Mouse (Mus musculus) cerebellum, adult 2 months (tissue): Measurements from ENCODE around the gene Fam166b. TPM values are rescaled to one million over a fixed set of nuclear protein-coding genes. Genes with fewer than 3 reads are reported as not detected.

ENCODE experiments used
- DNase-seq, 2 experiments: peaks; one replicate each; pipeline ENCODE4 v3.0.0; 2021
- H3K27ac ChIP-seq: fragments of 200-500 bp; 2 replicates; pipeline ENCODE4 v1.5.1; 2012; ENCODE audit warnings: low read length, control low read depth, inconsistent platforms; ENCODE audit not compliant: insufficient read depth
- H3K27me3 ChIP-seq: fragments of 200-500 bp; 2 replicates; pipeline ENCODE4 v1.6.1; 2012; ENCODE audit warnings: inconsistent platforms, mild to moderate bottlenecking, low read length, moderate library complexity; ENCODE audit not compliant: control insufficient read depth, insufficient read depth
- H3K4me1 ChIP-seq: fragments of 200-500 bp; 2 replicates; pipeline ENCODE4 v1.6.1; 2011; ENCODE audit warnings: low read length; ENCODE audit not compliant: control insufficient read depth, insufficient read depth
- H3K4me3 ChIP-seq: fragments of 200-500 bp; replicated peaks from 2 replicates; pipeline ENCODE3; 2011; ENCODE audit warnings: mild to moderate bottlenecking, low read depth, low read length, control low read depth; ENCODE audit not compliant: insufficient read depth
- CTCF ChIP-seq: fragments of 200-500 bp; IDR thresholded peaks from 2 replicates; pipeline ENCODE4 v1.5.1; 2011; ENCODE audit warnings: low read depth, mild to moderate bottlenecking, control low read depth, low read length, moderate library complexity, borderline replicate concordance; ENCODE audit not compliant: insufficient read depth
- POLR2A ChIP-seq: fragments of 200-500 bp; IDR thresholded peaks from 2 replicates; pipeline ENCODE4 v1.6.1; 2011; ENCODE audit warnings: low read length, control low read depth, borderline replicate concordance; ENCODE audit not compliant: insufficient read depth
- WGBS: fragments of 180-500 bp; shearing (Covaris S2); methylation state at CpG from one replicate; pipeline ENCODE4 v1.1.7; 2018; 5-methylcytosine and 5-hydroxymethylcytosine counted together
- polyA plus RNA-seq: library from polyadenylated mRNA; depleted of rRNA; stranded (reverse); fragments of >200 nt; gene quantifications from 2 replicates; pipeline ENCODE4 v1.2.3, GENCODE M21; 2012

Fam166b gene
- polyA plus RNA-seq, 1 experiment, result 0.87 TPM

DNA sequence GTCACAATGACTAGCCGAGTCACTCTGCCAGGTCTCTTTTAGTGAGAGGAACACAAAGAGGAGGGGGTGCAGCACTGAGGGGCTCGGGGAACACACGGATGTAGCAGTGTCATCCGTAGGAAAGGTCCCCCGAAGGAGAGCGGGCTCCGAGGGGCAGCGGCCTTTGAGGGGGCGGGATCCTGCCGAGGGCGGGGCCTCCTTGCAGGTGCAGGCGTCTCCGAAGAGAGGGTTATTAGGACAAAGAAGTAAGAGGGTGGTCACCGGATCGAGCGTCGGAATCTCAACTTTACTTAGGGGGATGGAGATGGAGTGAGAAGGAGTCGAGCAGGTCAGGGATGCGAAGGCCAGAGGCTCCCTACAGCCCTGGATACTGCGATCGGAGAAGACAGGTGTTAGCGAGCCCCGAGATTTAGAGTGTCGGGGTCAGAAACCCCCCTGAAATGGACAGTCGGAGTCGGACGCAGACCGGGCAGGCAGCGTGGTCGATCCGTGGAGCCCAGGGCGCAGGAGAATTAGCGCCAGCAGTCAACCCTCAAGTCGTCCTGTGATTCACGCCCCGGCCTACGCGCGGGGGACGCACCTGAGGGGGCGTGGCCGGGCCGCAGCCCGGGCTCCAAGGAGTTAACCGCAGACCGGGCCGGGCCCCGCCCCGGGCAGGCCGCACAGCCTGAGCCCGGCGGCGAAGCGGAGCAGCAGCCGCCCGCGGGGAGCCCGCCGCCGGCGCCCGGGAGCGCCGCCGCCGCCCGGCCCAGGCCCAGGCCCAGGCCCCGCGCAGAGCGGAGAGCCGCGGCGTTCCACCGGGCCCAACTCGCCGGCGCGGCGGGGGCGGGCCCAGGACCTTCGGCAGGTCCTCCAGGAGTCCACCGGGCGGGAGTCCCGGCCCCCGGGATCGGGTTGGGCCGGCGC, 13.8 kb upstream of the Fam166b start:
- Histone ChIP-seq H3K27me3 (no peaks in the 10 kb centered on the region), H3K4me1 (peaks cover 4% of the 10 kb centered on the region; the same call in 1 of the 2 replicates), H3K4me3 (peak overlapping the region; percentile 86), H3K27ac (peak overlapping the region; percentile 85)
- WGBS, result under 1% methylated on average over 88 of the region's 88 CpGs
- DNase-seq, result peak; percentile 77 to 81
- TF ChIP-seq POLR2A, result no peak
- TF ChIP-seq CTCF, result no peak

GRCm38 (mm10) chr4:43442044-43442443, 13.1 kb upstream of the Fam166b start:
- H3K4me1 ChIP-seq, result peaks cover 4% of the 10 kb centered on the region; the same call in 1 of the 2 replicates
- DNase-seq, result peak; percentile 99 to 100
- peak overlapping the region; percentile 85 for H3K27ac ChIP-seq
- H3K4me3 ChIP-seq, result peak overlapping the region; percentile 86
- WGBS, result under 1% methylated on average over 33 of the region's 33 CpGs
- TF ChIP-seq CTCF (peak; percentile 94), POLR2A (peak; percentile 97)
- no peaks in the 10 kb centered on the region for H3K27me3 ChIP-seq

GRCm38 (mm10) chr4:43441639-43442038, 12.7 kb upstream of the Fam166b start, which contains the start of gene Tesk1:
TSS of gene Tesk1 (plus strand) at chr4:43441939.
- H3K27me3 ChIP-seq, result no peaks in the 10 kb centered on the region
- H3K27ac ChIP-seq, result peak within 1 kb of the TSS; percentile 85
- H3K4me1 ChIP-seq, result peaks cover 4% of the 10 kb centered on the region; the same call in 1 of the 2 replicates
- no peak for DNase-seq
- WGBS, result 15% methylated on average over 4 of the region's 4 CpGs
- TF ChIP-seq CTCF (no peak), POLR2A (no peak)
- H3K4me3 ChIP-seq, result peak within 1 kb of the TSS; percentile 86

GRCm38 (mm10) chr4:43432832-43433231, 3.9 kb upstream of the Fam166b start:
- no peak for TF ChIP-seq CTCF
- no peak for TF ChIP-seq POLR2A
- no peak overlapping the region for H3K4me3 ChIP-seq
- no peaks in the 10 kb centered on the region for H3K27me3 ChIP-seq
- no peak for DNase-seq
- no peak overlapping the region for H3K27ac ChIP-seq
- WGBS, result 87% methylated on average over 1 of the region's 1 CpGs
- no peaks in the 10 kb centered on the region for H3K4me1 ChIP-seq

GRCm38 (mm10) chr4:43431690-43432089, 2.8 kb upstream of the Fam166b start:
- no peaks in the 10 kb centered on the region for H3K4me1 ChIP-seq
- TF ChIP-seq CTCF, result peak; percentile 84
- no peak for TF ChIP-seq POLR2A
- H3K27me3 ChIP-seq, result no peaks in the 10 kb centered on the region
- no peak overlapping the region for H3K4me3 ChIP-seq
- peak; percentile 81 to 83 for DNase-seq
- WGBS, result 5% methylated on average over 4 of the region's 4 CpGs
- H3K27ac ChIP-seq, result no peak overlapping the region

- TF ChIP-seq POLR2A (no peak), CTCF (no peak)
- no peak overlapping the region for H3K4me3 ChIP-seq
- no peaks in the 10 kb centered on the region for H3K27me3 ChIP-seq
- 41% methylated on average over 16 of the region's 16 CpGs for WGBS
- DNase-seq, result peak in 1 of 2 experiments; percentile 27
- H3K27ac ChIP-seq, result no peak overlapping the region
- H3K4me1 ChIP-seq, result no peaks in the 10 kb centered on the region; the same call in 1 of the 2 replicates
Measured at GRCm38 (mm10) chr4:43428180-43428861, 613 bp downstream of the Fam166b start.

- no peaks in the 10 kb centered on the region for H3K27me3 ChIP-seq
- H3K4me3 ChIP-seq, result no peak overlapping the region
- H3K27ac ChIP-seq, result no peak overlapping the region
- WGBS, result 36% methylated on average over 23 of the region's 23 CpGs
- DNase-seq, result no peak
- TF ChIP-seq CTCF (no peak), POLR2A (no peak)
- no peaks in the 10 kb centered on the region; the same call in 1 of the 2 replicates for H3K4me1 ChIP-seq
Measured at GRCm38 (mm10) chr4:43427501-43428179, 1.3 kb downstream of the Fam166b start.
